Mouse (Mus musculus) CH12.LX (cell line): ENCODE data around the gene Atp11b. TPM values are rescaled to one million over a fixed set of nuclear protein-coding genes. Genes with fewer than 3 reads are reported as not detected.

ENCODE experiments used
- DNase-seq: peaks from one replicate; pipeline ENCODE4 v3.0.0-alpha.2; 2013; ENCODE audit errors: extremely low read depth
- H3K27ac ChIP-seq: 2 replicates; pipeline ENCODE4 v1.5.1; 2012; ENCODE audit warnings: low read depth, mild to moderate bottlenecking, control low read depth, moderate library complexity; ENCODE audit not compliant: insufficient read depth
- H3K27me3 ChIP-seq: replicated peaks from 2 replicates; pipeline ENCODE3; 2012; ENCODE audit warnings: inconsistent platforms
- H3K36me3 ChIP-seq, 2 experiments: replicated peaks in 1 of 2; 2 replicates each; pipeline versions ENCODE3 to v1.6.1; 2012; ENCODE audit warnings: inconsistent platforms in 1 of 2, low read length in 1 of 2, mild to moderate bottlenecking in 1 of 2, mixed read lengths in 1 of 2, moderate library complexity in 1 of 2; ENCODE audit not compliant: control insufficient read depth in 1 of 2, insufficient read depth in 1 of 2
- H3K4me1 ChIP-seq, 2 experiments: 2 replicates each; pipeline ENCODE4 v1.6.1; 2012; ENCODE audit warnings: inconsistent platforms in 1 of 2, moderate library complexity in 1 of 2; ENCODE audit not compliant: insufficient read depth in 2 of 2, control insufficient read depth in 1 of 2
- H3K4me2 ChIP-seq: 2 replicates; pipeline ENCODE4 v1.6.1; 2012; ENCODE audit warnings: low read depth, mild to moderate bottlenecking, control low read depth; ENCODE audit not compliant: poor library complexity, insufficient read depth, severe bottlenecking
- H3K4me3 ChIP-seq, 3 experiments: fragments of 150-350 bp in 1 of 3; sonication (generic) in 1 of 3; replicated peaks in 1 of 3; 2 replicates each; pipeline versions ENCODE3 to v1.5.1; 2011 to 2012; ENCODE audit warnings: low read depth in 2 of 3, low read length in 2 of 3, mild to moderate bottlenecking in 2 of 3, moderate library complexity in 2 of 3, control low read depth in 1 of 3, improper control_type of control experiment in 1 of 3, inconsistent platforms in 1 of 3, mixed read lengths in 1 of 3; ENCODE audit not compliant: poor library complexity in 1 of 3
- H3K79me2 ChIP-seq: replicated peaks from 2 replicates; pipeline ENCODE4 v1.6.1; 2012; ENCODE audit warnings: mild to moderate bottlenecking, moderate library complexity; ENCODE audit not compliant: control insufficient read depth, poor library complexity, insufficient read depth, severe bottlenecking; ENCODE audit errors: extremely low read depth
- H3K9ac ChIP-seq: 2 replicates; pipeline ENCODE4 v1.6.1; 2012; ENCODE audit warnings: low read depth, mild to moderate bottlenecking, control low read depth, moderate library complexity; ENCODE audit not compliant: insufficient read depth
- H3K9me3 ChIP-seq: replicated peaks from 2 replicates; pipeline ENCODE3; 2012; ENCODE audit warnings: low read length, inconsistent platforms, mixed read lengths
- BHLHE40 ChIP-seq: IDR thresholded peaks from 2 replicates; pipeline ENCODE4 v1.6.1; 2011; ENCODE audit warnings: mild to moderate bottlenecking, low read depth, low read length, improper control_type of control experiment
- CTCF ChIP-seq, 2 experiments: IDR thresholded peaks in 1 of 2; conservative IDR thresholded peaks in 1 of 2; 2 replicates each; pipeline ENCODE4 v1.5.1; 2011 to 2012; ENCODE audit warnings: low read depth in 2 of 2, low read length in 2 of 2, improper control_type of control experiment in 1 of 2, inconsistent platforms in 1 of 2, mild to moderate bottlenecking in 1 of 2, moderate library complexity in 1 of 2
- EP300 ChIP-seq: IDR thresholded peaks from 2 replicates; pipeline ENCODE4 v1.6.1; 2011; ENCODE audit warnings: low read length, improper control_type of control experiment
- ETS1 ChIP-seq: conservative IDR thresholded peaks from 2 replicates; pipeline ENCODE4 v1.6.1; 2012; ENCODE audit warnings: low read depth, mild to moderate bottlenecking, inconsistent platforms, low read length, improper control_type of control experiment, moderate library complexity
- IRF4 ChIP-seq: IDR thresholded peaks from 2 replicates; pipeline ENCODE4 v1.6.1; 2014; ENCODE audit warnings: low read depth, mild to moderate bottlenecking, inconsistent platforms, low read length, improper control_type of control experiment
- JUND ChIP-seq: conservative IDR thresholded peaks from 2 replicates; pipeline ENCODE4 v1.6.1; 2011; ENCODE audit warnings: low read depth, low read length, improper control_type of control experiment
- MEF2A ChIP-seq: IDR thresholded peaks from 2 replicates; pipeline ENCODE4 v1.6.1; 2014; ENCODE audit warnings: low read depth, mild to moderate bottlenecking, inconsistent platforms, low read length, improper control_type of control experiment, borderline replicate concordance
- MXI1 ChIP-seq: IDR thresholded peaks from 2 replicates; pipeline ENCODE4 v1.6.1; 2011; ENCODE audit warnings: mild to moderate bottlenecking, low read depth, low read length, improper control_type of control experiment
- MYC ChIP-seq: IDR thresholded peaks from 2 replicates; pipeline ENCODE4 v1.6.1; 2011; ENCODE audit warnings: low read depth, mild to moderate bottlenecking, improper control_type of control experiment, low read length
- POLR2AphosphoS2 ChIP-seq: IDR thresholded peaks from 2 replicates; pipeline ENCODE4 v1.6.1; 2011; ENCODE audit warnings: low read depth, low read length, improper control_type of control experiment
- RAD21 ChIP-seq: IDR thresholded peaks from 2 replicates; pipeline ENCODE4 v1.6.1; 2011; ENCODE audit warnings: low read depth, mild to moderate bottlenecking, low read length, improper control_type of control experiment, moderate library complexity
- SIN3A ChIP-seq: IDR thresholded peaks from 2 replicates; pipeline ENCODE4 v1.6.1; 2012; ENCODE audit warnings: low read length, improper control_type of control experiment, inconsistent platforms
- SMC3 ChIP-seq: IDR thresholded peaks from 2 replicates; pipeline ENCODE4 v1.6.1; 2011; ENCODE audit warnings: low read depth, low read length, improper control_type of control experiment
- TCF12 ChIP-seq: IDR thresholded peaks from 2 replicates; pipeline ENCODE4 v1.6.1; 2014; ENCODE audit warnings: low read depth, mild to moderate bottlenecking, inconsistent platforms, low read length, improper control_type of control experiment
- ZNF384 ChIP-seq: IDR thresholded peaks from 2 replicates; pipeline ENCODE4 v1.6.1; 2012; ENCODE audit warnings: low read depth, low read length, improper control_type of control experiment, inconsistent platforms
- dilution Hi-C: fragments of 300-500 bp; cut with MboI; formaldehyde crosslinking; loops from 2 replicates; pipeline ENCODE4 v1.14.3; 2020; ENCODE audit warnings: low sequenced_read_pairs; ENCODE audit not compliant: extremely low pct_unique_long_range_greater_than_20kb, extremely low pct_ligation_motif_present
- in situ Hi-C: fragments of 300-500 bp; cut with MboI; formaldehyde crosslinking; loops from 3 replicates; pipeline ENCODE4 v1.14.3; 2019; ENCODE audit warnings: low sequenced_read_pairs, low pct_ligation_motif_present, low pct_unique_long_range_greater_than_20kb, mixed read lengths
- polyA plus RNA-seq: library from polyadenylated mRNA; unstranded; fragments of >175 nt; gene quantifications from 2 replicates; pipeline ENCODE4 v1.2.1, GENCODE M21; 2012; ENCODE audit warnings: low read depth; ENCODE audit not compliant: insufficient read length
- total RNA-seq, 2 experiments: library from RNA; depleted of rRNA; stranded (reverse); fragments of 300-350 nt in 1 of 2; fragments of >200 nt in 1 of 2; gene quantifications; 2 replicates each; pipeline ENCODE4 v1.2.3; 2012 to 2014

The Atp11b gene
- total and polyA plus RNA-seq, 3 experiments: 24.5 to 48.4 (median 45.9) TPM

GRCm38 (mm10) chr3:35900555-35901204, 146.8 kb downstream of the Atp11b start:
- TF ChIP-seq JUND (0 out of 2 replicates have a peak, but pooled peaks have one; percentile 20), ETS1 (0 out of 2 replicates have a peak, but pooled peaks have one; percentile 21), RAD21 (no peak; the same call in 1 of the 2 replicates), SIN3A (peak; percentile 62; the same call in 1 of the 2 replicates), CTCF (conservative IDR thresholded peaks at IDR 0.05 in 1 of 2, IDR thresholded peaks at IDR 0.05 in 1 of 2; ENCODE audit: low read depth in 2 of 2, low read length in 2 of 2) (no peak), SMC3 (no peak), POLR2AphosphoS2 (no peak), BHLHE40 (peak; percentile 50), EP300 (peak; percentile 61), MXI1 (peak; percentile 91), IRF4 (peak; percentile 33; the same call in 1 of the 2 replicates), TCF12 (peak; percentile 15; the same call in 1 of the 2 replicates), MYC (peak; percentile 31), MEF2A (peak; percentile 30; the same call in 1 of the 2 replicates), ZNF384 (peak; percentile 62; the same call in 1 of the 2 replicates)
- H3K9ac ChIP-seq: peak overlapping the region; percentile 30; the same call in 1 of the 2 replicates
- in situ Hi-C loops (no loop called here), dilution Hi-C loops (no loop called here)
- peak; percentile 89 for DNase-seq
- H3K4me2 ChIP-seq: peak overlapping the region; percentile 92
- peaks cover 15 to 42% of the 10 kb centered on the region in 2 experiments for H3K36me3 ChIP-seq
- peak overlapping the region; percentile 93 for H3K27ac ChIP-seq
- peaks cover 5% of the 10 kb centered on the region for H3K9me3 ChIP-seq
- H3K79me2 ChIP-seq: no peaks in the 10 kb centered on the region
- peak overlapping the region in 1 of 3 experiments; percentile 20 for H3K4me3 ChIP-seq
- H3K4me1 ChIP-seq: peaks cover 15 to 56% of the 10 kb centered on the region in 2 experiments
- no peaks in the 10 kb centered on the region for H3K27me3 ChIP-seq

Other genes starting within 250 kb of the Atp11b start
- 32.6 and 38.9 TPM in 2 replicates for gene Dcun1d1, start 183.3 kb downstream of the Atp11b start, total RNA-seq (2012; rRNA removed)
- gene Dcun1d1, start 183.3 kb downstream of the Atp11b start, total RNA-seq (2014; rRNA removed): 72.4 and 86.0 TPM in 2 replicates
- 42.3 and 55.2 TPM in 2 replicates for gene Dcun1d1, start 183.3 kb downstream of the Atp11b start, polyA plus RNA-seq
- 12.8 and 13.4 TPM in 2 replicates for gene Mccc1, start 246.6 kb downstream of the Atp11b start, total RNA-seq (2012; rRNA removed)
- gene Mccc1, start 246.6 kb downstream of the Atp11b start, total RNA-seq (2014; rRNA removed): 9.5 and 10.0 TPM in 2 replicates
- gene Mccc1, start 246.6 kb downstream of the Atp11b start, polyA plus RNA-seq: 30.0 and 37.9 TPM in 2 replicates